Mouse (Mus musculus) MEL-GATA-1-ER (cell line): Measurements from ENCODE around the gene Pigq.

Experiments
- DNase-seq: peaks from one replicate; pipeline ENCODE4 v3.0.0-alpha.2; 2012; ENCODE audit warnings: low read depth; ENCODE audit errors: extremely low read depth

The Pigq gene

GRCm38 (mm10) chr17:25883824-25884223 lies 60.9 kb downstream of the Pigq start:
- no peak for DNase-seq

DNA sequence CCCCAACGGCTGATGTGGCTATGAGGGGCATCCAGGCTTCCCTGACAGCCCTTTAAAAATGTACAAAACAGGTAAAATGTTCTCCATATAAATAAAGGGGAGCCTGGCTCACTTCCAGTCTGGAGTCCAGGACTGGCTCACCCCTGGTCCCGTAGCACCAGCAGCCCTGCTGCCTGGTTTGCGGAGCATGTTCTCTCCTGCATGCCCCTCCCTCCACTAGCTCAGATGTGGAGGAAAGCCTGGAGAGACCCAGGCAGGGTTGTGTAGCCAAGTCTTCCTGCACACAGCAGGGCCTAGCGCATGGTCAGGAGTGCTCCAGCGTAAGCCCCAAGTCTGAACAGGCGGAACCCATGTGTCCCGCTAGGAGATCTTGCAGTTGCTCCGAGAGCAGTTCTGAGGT lies 61.5 kb downstream of the Pigq start:
- DNase-seq = no peak

DNA sequence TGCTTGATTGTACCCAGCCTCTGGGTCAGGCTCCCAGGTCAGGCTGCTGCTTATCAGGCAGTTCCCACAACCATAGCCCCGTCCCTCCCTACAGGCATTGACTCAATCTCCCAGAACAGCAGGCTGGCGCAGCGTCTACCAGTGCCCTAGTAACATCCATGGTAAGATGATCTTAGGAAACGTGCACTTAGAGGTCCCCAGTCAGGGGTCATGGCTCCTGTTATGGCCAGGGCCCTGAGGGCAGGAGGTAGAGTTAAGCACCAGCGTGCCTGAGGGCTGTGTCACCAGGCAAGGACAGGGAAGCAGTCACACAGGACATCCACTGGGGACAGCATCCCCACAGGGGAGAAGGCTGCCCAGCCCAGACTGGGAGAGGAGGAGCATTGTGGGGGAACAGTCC lies 62.4 kb downstream of the Pigq start:
- DNase-seq = no peak

DNA sequence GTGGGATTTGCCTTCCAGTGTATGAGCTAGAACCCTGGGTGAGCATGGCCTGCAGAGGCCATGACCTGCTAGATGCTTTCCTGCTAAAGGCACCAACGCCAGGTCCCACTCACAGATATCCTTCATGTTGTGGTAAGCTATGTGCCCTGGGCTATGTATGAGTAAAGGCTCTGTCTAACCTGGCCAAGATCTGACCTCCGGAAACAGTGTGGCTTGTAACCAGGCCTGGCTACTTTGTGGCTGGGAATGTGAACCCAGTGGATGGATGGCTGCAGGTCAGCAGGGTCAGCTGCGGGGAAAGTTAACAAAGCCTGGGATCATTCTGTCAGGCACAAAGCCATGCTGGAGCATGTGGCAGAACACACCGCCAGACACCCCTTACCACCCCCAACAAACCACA lies 63.0 kb downstream of the Pigq start:
- no peak for DNase-seq

GRCm38 (mm10) chr17:25880913-25881641 lies 63.7 kb downstream of the Pigq start:
- no peak for DNase-seq

GRCm38 (mm10) chr17:25880196-25880910 lies 64.4 kb downstream of the Pigq start, which contains the start of gene Wfikkn1:
TSS of gene Wfikkn1 (minus strand) at chr17:25880858.
- no peak for DNase-seq

GRCm38 (mm10) chr17:25879750-25880149 lies 65.0 kb downstream of the Pigq start:
- DNase-seq = no peak

GRCm38 (mm10) chr17:25879261-25879660 lies 65.5 kb downstream of the Pigq start:
- DNase-seq = no peak

GRCm38 (mm10) chr17:25878611-25879180 lies 66.0 kb downstream of the Pigq start:
- DNase-seq = no peak

DNA sequence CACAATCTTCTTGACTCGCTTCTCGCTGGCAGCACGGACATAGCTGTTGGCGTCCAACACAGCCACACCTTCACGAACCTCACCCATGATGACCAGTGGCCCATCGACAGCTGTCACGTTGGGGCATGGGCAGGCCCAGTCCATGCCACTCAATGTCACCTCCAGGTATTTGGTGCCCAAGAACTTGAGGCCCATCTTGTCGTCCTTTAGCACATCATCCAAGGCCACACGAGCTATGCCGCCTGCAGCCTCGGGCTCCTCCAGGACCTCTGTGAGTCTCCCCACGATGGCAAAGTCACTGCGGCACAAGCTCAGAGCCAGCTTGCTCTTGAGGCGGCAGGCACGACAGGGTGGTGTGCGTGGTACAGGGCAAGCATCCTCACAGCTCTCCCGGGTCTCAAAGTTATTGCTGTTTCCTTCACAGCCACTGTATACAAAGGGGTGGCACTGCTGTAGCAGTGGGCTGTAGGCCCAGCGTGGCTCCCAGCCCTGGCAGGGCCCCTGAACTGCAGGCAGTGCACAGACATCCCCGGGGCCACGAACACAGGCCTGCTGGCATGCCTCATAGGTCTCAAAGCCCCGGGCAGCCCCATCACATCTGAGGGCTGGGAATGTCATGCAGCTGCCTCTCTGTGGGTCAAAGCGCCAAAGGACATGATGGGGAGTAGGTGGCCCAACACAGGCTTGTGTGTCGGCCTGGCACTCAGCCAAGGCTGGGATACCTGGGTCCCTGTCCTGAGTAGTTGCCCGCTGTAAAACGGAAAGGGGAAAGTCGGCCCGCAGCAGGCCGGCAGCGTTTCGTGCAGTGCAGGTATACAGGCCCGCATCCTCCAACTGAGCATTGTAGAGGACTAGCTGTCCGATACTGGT lies 66.8 kb downstream of the Pigq start:
- DNase-seq = no peak

DNA sequence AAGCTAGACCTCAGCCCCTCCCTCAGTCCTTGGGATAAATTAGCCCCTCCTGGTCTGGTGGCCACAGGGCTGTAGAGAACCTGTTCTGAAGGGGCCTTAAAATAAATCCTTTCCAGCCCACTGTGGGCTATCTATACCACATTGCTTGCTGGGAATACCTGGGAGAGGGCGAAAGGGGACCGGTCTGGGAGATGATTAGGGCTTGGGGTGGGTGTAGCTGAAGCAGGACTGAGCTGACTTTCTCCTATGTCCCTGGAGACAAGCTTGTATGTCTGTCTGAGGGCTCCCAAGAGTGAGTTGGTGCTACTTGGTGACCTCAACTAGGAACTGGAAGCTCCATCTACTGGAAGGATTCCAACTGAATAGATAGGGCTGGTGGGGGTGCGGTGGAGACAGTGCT lies 67.7 kb downstream of the Pigq start:
- DNase-seq = no peak
